Mouse (Mus musculus) cerebellum, postnatal 14 days (tissue): ENCODE measurements at regions not wholly inside any gene's neighbourhood (a gene's known extent, or its start where the extent isn't known, plus 50 kb on each side); places are given as distances from the start of the nearest gene placed in this dataset.

Experiments
- DNase-seq, 2 experiments: peaks; one replicate each; pipeline ENCODE4 v3.0.0; 2021; ENCODE audit warnings: mixed read lengths in 2 of 2

GRCm38 (mm10) chr9:122064937-122065673, 52.0 kb upstream of the Snrk start:
- no peak for DNase-seq

- DNase-seq = peak; percentile 74 to 86
Measured at GRCm38 (mm10) chr9:122055820-122056550, 59.1 kb upstream of the Pomgnt2 start.

- peak in 1 of 2 experiments; percentile 64 for DNase-seq
Measured at GRCm38 (mm10) chr9:122051716-122052115, 54.8 kb upstream of the Pomgnt2 start.

GRCm38 (mm10) chr9:122051096-122051495, 54.2 kb upstream of the Pomgnt2 start:
- peak in 1 of 2 experiments; percentile 31 for DNase-seq

GRCm38 (mm10) chr9:122048999-122049398, 52.1 kb upstream of the Pomgnt2 start:
- peak in 1 of 2 experiments; percentile 15 for DNase-seq

GRCm38 (mm10) chr9:122047962-122048625, 51.2 kb upstream of the Pomgnt2 start:
- DNase-seq = peak; percentile 82 to 84
